Comparison of ENCODE assay signal across 11 mouse cellular contexts in the genomic region with DNA sequence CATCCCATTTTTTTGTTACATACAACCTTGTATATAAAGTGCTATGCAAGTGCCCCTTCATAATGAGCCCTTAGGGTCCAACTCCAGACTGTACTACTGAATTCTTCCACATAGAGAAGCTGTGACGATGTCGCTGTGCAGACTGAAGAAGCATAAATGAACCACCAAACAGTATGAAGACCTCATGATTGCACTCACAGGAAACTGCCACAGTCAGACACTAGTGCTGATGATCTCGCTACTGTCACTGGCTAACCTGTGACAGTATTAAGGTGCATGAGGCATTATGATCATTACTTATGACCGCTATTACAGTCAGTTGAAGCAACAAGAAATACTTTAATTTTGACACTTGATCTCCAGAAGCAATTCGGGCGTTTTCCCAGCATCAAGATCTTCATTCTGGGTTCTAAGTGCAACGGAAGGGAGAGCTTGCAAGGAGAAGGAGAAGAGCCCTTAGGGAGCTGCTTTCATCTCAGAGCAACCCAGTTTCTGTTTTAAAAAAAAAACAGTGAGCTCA. TPM values are rescaled to one million over a fixed set of nuclear protein-coding genes. Genes with fewer than 3 reads are reported as not detected.
A peak's percentile ranks its signal among the peaks of the same experiment; 100 is the strongest.
DNase-seq lines count a peak whose midpoint lies in the region; ATAC-seq and TF ChIP-seq lines count a peak whose summit lies in the region.
"Had no signal": no experiment of that assay in that cellular context is flagged by ENCODE, and none has a peak within 500 bp of the region (broad histone marks: within the 10 kb centered on the region; RNA-seq: fewer than 3 reads in every experiment).

No protein-coding gene starts in this region.

- H3K36me3 ChIP-seq in hindbrain, embryonic 14.5 days (replicated peaks; ENCODE audit: control insufficient read depth, insufficient read depth) = peaks cover 8% of the 10 kb centered on the region
- no peaks in the 10 kb centered on the region for H3K36me3 ChIP-seq in hindbrain, embryonic 11.5 days (ENCODE audit: control insufficient read depth, insufficient read depth, low read length)
- H3K36me3 ChIP-seq in spleen, adult 2 months (ENCODE audit: control insufficient read depth, insufficient read depth, low read length) = peaks cover 5% of the 10 kb centered on the region; the same call in 1 of the 2 replicates
- no peaks in the 10 kb centered on the region for H3K36me3 ChIP-seq in macrophage (ENCODE audit: inconsistent target)
- H3K36me3 ChIP-seq in stomach, postnatal 0 days (ENCODE audit: control insufficient read depth, insufficient read depth, low read length) = peaks cover 4% of the 10 kb centered on the region; the same call in 1 of the 2 replicates

- peaks cover 59% of the 10 kb centered on the region for H3K4me1 ChIP-seq in hindbrain, embryonic 14.5 days (replicated peaks; ENCODE audit: control insufficient read depth, insufficient read depth, low read length)
- peaks cover 25% of the 10 kb centered on the region for H3K4me1 ChIP-seq in hindbrain, embryonic 11.5 days (replicated peaks; ENCODE audit: control insufficient read depth, insufficient read depth, low read length)
- H3K4me1 ChIP-seq in spleen, adult 2 months (ENCODE audit: control insufficient read depth, insufficient read depth, insufficient read length) = peaks cover 30% of the 10 kb centered on the region
- peaks cover 21% of the 10 kb centered on the region for H3K4me1 ChIP-seq in stomach, postnatal 0 days (replicated peaks; ENCODE audit: control insufficient read depth, insufficient read depth)

- no peaks in the 10 kb centered on the region for H3K9me3 ChIP-seq in hindbrain, embryonic 14.5 days (ENCODE audit: control insufficient read depth, low read length)
- no peaks in the 10 kb centered on the region for H3K9me3 ChIP-seq in hindbrain, embryonic 11.5 days (ENCODE audit: control insufficient read depth, low read length)
- no peaks in the 10 kb centered on the region for H3K9me3 ChIP-seq in stomach, postnatal 0 days (ENCODE audit: control insufficient read depth, low read length)

- peaks cover 4% of the 10 kb centered on the region; the same call in 1 of the 2 replicates for H3K27me3 ChIP-seq in hindbrain, embryonic 14.5 days (ENCODE audit: control insufficient read depth, insufficient read depth, low read length)
- H3K27me3 ChIP-seq in hindbrain, embryonic 11.5 days (ENCODE audit: control insufficient read depth, insufficient read depth, low read length) = peaks cover 2% of the 10 kb centered on the region; the same call in 1 of the 2 replicates
- 0 out of 2 replicates have a peak, but pooled peaks cover 1% of the 10 kb centered on the region for H3K27me3 ChIP-seq in spleen, adult 2 months (ENCODE audit: control insufficient read depth, insufficient read depth, low read length)
- H3K27me3 ChIP-seq in stomach, postnatal 0 days (ENCODE audit: control insufficient read depth, insufficient read depth, low read length) = no peaks in the 10 kb centered on the region

- intact Hi-C loops in left cerebral cortex, adult 2 months (cut with DNase I) = no loop called here

- no peak overlapping the region for H3K4me3 ChIP-seq in hindbrain, embryonic 14.5 days (replicated peaks; ENCODE audit: low read length)
- H3K4me3 ChIP-seq in hindbrain, embryonic 11.5 days (ENCODE audit: low read depth, low read length) = no peak overlapping the region
- no peak overlapping the region for H3K4me3 ChIP-seq in spleen, adult 2 months (ENCODE audit: extremely low read depth, insufficient read depth, insufficient read length)
- H3K4me3 ChIP-seq in macrophage (ENCODE audit: inconsistent target) = no peak overlapping the region
- H3K4me3 ChIP-seq in stomach, postnatal 0 days (ENCODE audit: low read depth, low read length) = no peak overlapping the region
- no peak overlapping the region for H3K4me3 ChIP-seq in left cerebral cortex, adult 2 months

- H3K27ac ChIP-seq in hindbrain, embryonic 14.5 days = peak overlapping the region; percentile 3; the same call in 1 of the 2 replicates
- no peak overlapping the region for H3K27ac ChIP-seq in hindbrain, embryonic 11.5 days (ENCODE audit: low read depth, low read length)
- peak overlapping the region; percentile 35; the same call in 1 of the 2 replicates for H3K27ac ChIP-seq in spleen, adult 2 months (ENCODE audit: insufficient read depth, low read length)
- H3K27ac ChIP-seq in macrophage = peak overlapping the region; percentile 98
- peak overlapping the region; percentile 61; the same call in 1 of the 2 replicates for H3K27ac ChIP-seq in stomach, postnatal 0 days (replicated peaks)
- no peak overlapping the region; the same call in 1 of the 2 replicates for H3K27ac ChIP-seq in left cerebral cortex, adult 2 months

- peaks cover 28% of the 10 kb centered on the region for H3K79me2 ChIP-seq in macrophage (ENCODE audit: inconsistent target)

- TF ChIP-seq EP300 in stomach, postnatal 0 days (optimal IDR thresholded peaks at IDR 0.05) = no peak

- no peak overlapping the region for H3K4me2 ChIP-seq in hindbrain, embryonic 14.5 days (replicated peaks)
- no peak overlapping the region for H3K4me2 ChIP-seq in hindbrain, embryonic 11.5 days (replicated peaks; ENCODE audit: low read depth, low read length)
- no peak overlapping the region for H3K4me2 ChIP-seq in stomach, postnatal 0 days (replicated peaks; ENCODE audit: low read depth)

- H3K9ac ChIP-seq in hindbrain, embryonic 14.5 days = no peak overlapping the region
- H3K9ac ChIP-seq in hindbrain, embryonic 11.5 days (ENCODE audit: low read depth, low read length) = no peak overlapping the region
- H3K9ac ChIP-seq in stomach, postnatal 0 days (ENCODE audit: low read length) = no peak overlapping the region

- 55% methylated on average over 7 of the region's 7 CpGs for WGBS in hindbrain, embryonic 14.5 days
- 72% methylated on average over 7 of the region's 7 CpGs for WGBS in hindbrain, embryonic 11.5 days
- WGBS in spleen, adult 2 months = 72% methylated on average over 7 of the region's 7 CpGs
- 94% methylated on average over 7 of the region's 7 CpGs for WGBS in macrophage (ENCODE audit: missing documents)
- 72% methylated on average over 7 of the region's 7 CpGs for WGBS in stomach, postnatal 0 days

- no peak for DNase-seq in hindbrain, embryonic 14.5 days (ENCODE audit: low spot score)
- no peak for DNase-seq in hindbrain, embryonic 11.5 days (ENCODE audit: low spot score)
- no peak for DNase-seq in spleen, adult 2 months (ENCODE audit: low read depth in 1 of 2, low spot score in 2 of 2)
- DNase-seq in spleen, postnatal 14 days (ENCODE audit: low spot score in 2 of 2) = no peak
- no peak for DNase-seq in stomach, postnatal 0 days (ENCODE audit: low spot score)
- DNase-seq in left cerebral cortex, adult 2 months (ENCODE audit: extremely low spot score in 1 of 2, low spot score in 2 of 2) = no peak
- DNase-seq: adrenal gland, adult 2 months; cerebellum, adult 9-10 months; kidney, postnatal 25 days; left cerebral cortex, postnatal 4 days had no signal

- ATAC-seq in hindbrain, embryonic 14.5 days (ENCODE audit: low FRiP score) = no peak
- ATAC-seq in hindbrain, embryonic 11.5 days (ENCODE audit: low FRiP score) = no peak
- ATAC-seq in stomach, postnatal 0 days (ENCODE audit: low FRiP score, low TSS enrichment) = no peak

- no peak for TF ChIP-seq CTCF in spleen, adult 2 months (IDR thresholded peaks at IDR 0.05; ENCODE audit: extremely low read depth, insufficient read depth, insufficient read length, insufficient replicate concordance)
- no peak for TF ChIP-seq CTCF in stomach, postnatal 0 days (IDR thresholded peaks at IDR 0.05; ENCODE audit: low read depth)
- no peak for TF ChIP-seq CTCF in left cerebral cortex, adult 2 months (IDR thresholded peaks at IDR 0.05)

- no peak for TF ChIP-seq POLR2A in spleen, adult 2 months (IDR thresholded peaks at IDR 0.05; ENCODE audit: low read depth, low read length)

RNA-seq across cellular contexts. Expression of gene Irf2bpl, which starts 1.9 kb away (rescaled TPM):
- polyA plus RNA-seq in hindbrain, embryonic 14.5 days (2014; fragmentation: Nextera tagmentation; extraction: Ambion mirVana) = 64.5 and 65.5 TPM in 2 replicates
- polyA plus RNA-seq in hindbrain, embryonic 11.5 days (2014; fragmentation: Nextera tagmentation; extraction: Ambion mirVana) = 16.0 and 21.3 TPM in 2 replicates
- polyA plus RNA-seq in spleen, adult 2 months (2012; rRNA removed) = 33.2 and 50.3 TPM in 2 replicates
- total RNA-seq in macrophage (2018; cell fraction: chromatin; rRNA removed) = 10 to 100 TPM in 5 of 26 experiments, 1 to 10 TPM in 20, under 1 TPM in 1; 0.94 to 14.8 (median 5.9) TPM
- total RNA-seq in macrophage (2018; cell fraction: cytosol; rRNA removed) = 10 to 100 TPM in 24 of 26 experiments, 1 to 10 TPM in 2; 7.3 to 28.3 (median 21.4) TPM
- total RNA-seq in macrophage (2018; cell fraction: nucleus; rRNA removed) = 10 to 100 TPM in 24 of 26 experiments, 1 to 10 TPM in 2; 7.2 to 45.6 (median 16.6) TPM
- 9.1 to 32.1 TPM (median 10.4 TPM) in 3 replicates for polyA plus RNA-seq in macrophage (2018)
- 19.1 and 19.8 TPM in 2 replicates for polyA plus RNA-seq in stomach, postnatal 0 days (2015; fragmentation: Nextera tagmentation; extraction: Ambion mirVana)
- 10 to 100 TPM; 74.3 to 80.8 TPM for total RNA-seq in left cerebral cortex, adult 2 months (2021)

Comparison
In these comparisons a context has a peak if more than half of its experiments do, and no peak if none do; other contexts are left out.
1. H3K27ac ChIP-seq: peak in hindbrain, embryonic 14.5 days (single experiment), spleen, adult 2 months (single experiment), macrophage (single experiment) and stomach, postnatal 0 days (single experiment); none in hindbrain, embryonic 11.5 days (single experiment) and left cerebral cortex, adult 2 months (single experiment).